Mouse (Mus musculus) neural tube, embryonic 12.5 days (tissue): ENCODE results near the gene Spata2l. TPM values are rescaled to one million over a fixed set of nuclear protein-coding genes. Genes with fewer than 3 reads are reported as not detected.
"Not testable (repeated sequence)": the region's sequence is repeated elsewhere in the genome, so short reads cannot be mapped to it uniquely, and the experiment has no call there.

Source experiments
- ATAC-seq: fragments of 200-750 bp; cut with Nextera tagmentation; 2 replicates; pipeline ENCODE4 v1.8.0; 2017; ENCODE audit warnings: low read depth, mild to moderate bottlenecking, moderate TSS enrichment, moderate library complexity; ENCODE audit not compliant: low FRiP score
- H3K27ac ChIP-seq: fragments of 300-500 bp; sonication (generic); 2 replicates; pipeline ENCODE4 v1.5.1; 2016
- H3K27me3 ChIP-seq: fragments of 300-500 bp; sonication (generic); replicated peaks from 2 replicates; pipeline ENCODE4 v1.6.1; 2016; ENCODE audit warnings: mild to moderate bottlenecking
- H3K36me3 ChIP-seq: fragments of 300-500 bp; sonication (generic); 2 replicates; pipeline ENCODE4 v1.6.1; 2016; ENCODE audit warnings: mild to moderate bottlenecking
- H3K4me1 ChIP-seq: fragments of 300-500 bp; sonication (generic); 2 replicates; pipeline ENCODE4 v1.6.1; 2016
- H3K4me2 ChIP-seq: fragments of 300-500 bp; sonication (generic); replicated peaks from 2 replicates; pipeline ENCODE4 v1.6.1; 2016; ENCODE audit warnings: mild to moderate bottlenecking
- H3K4me3 ChIP-seq: fragments of 300-500 bp; sonication (generic); 2 replicates; pipeline ENCODE4 v1.5.1; 2016
- H3K9ac ChIP-seq: fragments of 300-500 bp; sonication (generic); 2 replicates; pipeline ENCODE4 v1.6.1; 2016; ENCODE audit warnings: mild to moderate bottlenecking
- H3K9me3 ChIP-seq: fragments of 300-500 bp; sonication (generic); 2 replicates; pipeline ENCODE4 v1.6.1; 2016; ENCODE audit warnings: mild to moderate bottlenecking
- WGBS: fragments of 180-500 bp; shearing (Covaris S2); methylation state at CpG from one replicate; pipeline ENCODE4 v1.1.7; 2016; 5-methylcytosine and 5-hydroxymethylcytosine counted together
- polyA plus RNA-seq: library from polyadenylated mRNA; unstranded; fragments of >200 nt; fragmentation: Nextera tagmentation; extraction: Ambion mirVana; gene quantifications from 2 replicates; pipeline ENCODE4 v1.2.1, GENCODE M21; 2016

Gene Spata2l
- polyA plus RNA-seq, 1 experiment from 2014 or later, result 4.7 TPM

DNA sequence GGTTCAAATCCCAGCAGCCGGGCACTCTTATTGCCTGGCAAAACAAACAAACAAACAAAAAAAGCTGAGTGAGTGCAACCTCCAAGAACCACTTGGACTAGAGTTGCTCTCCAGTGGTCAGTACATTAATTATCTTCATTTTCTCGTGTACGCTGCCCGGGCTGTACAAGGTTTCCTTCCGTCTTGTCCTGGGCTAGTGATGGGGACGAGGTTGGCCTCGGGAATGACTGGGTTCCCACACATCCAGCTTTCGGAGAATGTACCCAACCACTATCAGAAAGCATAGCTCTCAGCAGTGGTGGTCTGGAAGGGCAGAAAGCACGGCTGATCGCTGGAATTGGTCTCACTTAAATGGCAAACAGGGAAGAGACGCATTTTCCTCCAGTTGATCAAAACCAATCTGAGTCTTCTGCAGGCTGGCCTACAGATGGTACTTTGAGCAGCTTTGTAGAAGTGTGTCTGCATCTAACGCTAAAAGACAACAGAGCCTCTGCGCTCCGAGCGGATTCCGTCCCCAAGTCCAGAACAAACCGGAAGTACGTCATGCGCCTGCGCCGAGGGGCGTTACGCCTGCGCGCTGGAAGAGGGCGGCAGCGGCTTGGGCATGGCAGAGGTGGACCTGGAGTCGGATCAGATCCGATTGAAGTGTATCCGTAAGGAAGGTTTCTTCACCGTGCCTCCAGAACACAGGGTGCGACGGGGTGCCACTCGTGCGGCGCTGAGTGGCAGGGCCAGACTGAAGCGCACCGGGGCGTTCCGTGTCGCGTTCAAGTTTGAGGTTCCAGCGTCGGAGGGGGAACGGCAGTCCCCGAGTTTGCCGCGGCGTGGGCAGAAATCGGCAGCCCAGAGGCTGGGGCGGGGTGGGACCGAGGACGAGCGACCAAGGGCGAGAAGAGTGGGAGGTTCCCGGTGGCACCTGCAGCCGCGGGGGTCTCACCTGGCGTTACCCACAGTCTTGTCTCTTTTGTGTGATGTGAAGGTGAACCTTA is 11.5 kb downstream of the Spata2l start, which contains the start of gene Cdk10:
Cdk10 (plus strand) TSS at position 565 of the 989 bp plus-strand sequence.
- Histone ChIP-seq H3K4me1 (peaks cover 14% of the 10 kb centered on the region), H3K4me2 (peak within 1 kb of the TSS; percentile 96), H3K36me3 (peaks cover 29% of the 10 kb centered on the region), H3K9me3 (no peaks in the 10 kb centered on the region), H3K4me3 (peak within 1 kb of the TSS; percentile 59), H3K9ac (peak within 1 kb of the TSS; percentile 78), H3K27ac (peak within 1 kb of the TSS; percentile 59; the same call in 1 of the 2 replicates), H3K27me3 (no peaks in the 10 kb centered on the region)
- WGBS, result 3% methylated on average over 59 of the region's 59 CpGs
- peak; percentile 84 for ATAC-seq

DNA sequence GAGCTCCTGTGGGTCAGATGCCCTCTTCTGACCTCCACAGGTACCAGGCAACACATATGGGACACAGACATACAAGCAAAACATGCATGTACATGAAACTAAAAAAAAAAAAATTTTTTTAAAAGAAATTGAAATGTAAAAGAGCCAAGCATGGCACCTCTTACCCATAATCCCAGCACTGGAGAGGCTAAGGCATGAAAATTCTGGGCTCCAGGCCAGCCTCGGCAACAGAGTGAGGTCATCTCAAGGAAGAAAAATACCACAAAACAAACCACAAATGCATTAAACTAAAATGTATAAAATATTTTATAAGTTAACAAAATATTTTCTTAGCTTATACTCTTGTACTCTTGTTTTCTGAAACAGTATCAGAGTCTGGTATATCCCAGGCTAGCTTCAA is 15.1 kb downstream of the Spata2l start:
- 88% methylated on average over 1 of the region's 1 CpGs for WGBS
- ATAC-seq, result no peak
- H3K36me3 ChIP-seq, result no peaks in the 10 kb centered on the region
- peaks cover 14% of the 10 kb centered on the region for H3K4me1 ChIP-seq
- H3K9me3 ChIP-seq, result no peaks in the 10 kb centered on the region
- H3K4me3 ChIP-seq, result no peak overlapping the region
- H3K4me2 ChIP-seq, result no peak overlapping the region
- H3K27me3 ChIP-seq, result no peaks in the 10 kb centered on the region
- no peak overlapping the region for H3K9ac ChIP-seq
- H3K27ac ChIP-seq, result no peak overlapping the region

DNA sequence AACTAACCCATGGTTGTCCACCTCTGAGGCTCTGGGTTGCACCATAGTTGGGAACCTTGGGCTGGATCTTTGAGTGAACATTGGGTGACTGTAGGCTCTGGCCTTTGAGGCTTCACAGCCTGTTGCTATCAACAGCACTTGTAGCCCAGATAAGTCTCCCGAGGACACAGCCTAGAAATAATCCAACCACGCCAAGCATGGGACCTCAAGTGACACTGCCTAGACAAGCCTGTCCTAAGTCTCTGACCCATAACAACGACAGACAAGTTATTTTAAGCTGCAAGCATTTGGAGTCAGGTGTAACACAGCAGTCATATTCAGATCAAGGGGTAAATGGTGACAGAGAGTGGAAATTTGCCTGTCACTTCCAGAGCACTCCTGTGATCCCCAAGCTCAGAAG is 20.6 kb downstream of the Spata2l start:
- Histone ChIP-seq H3K9me3 (no peaks in the 10 kb centered on the region), H3K9ac (no peak overlapping the region), H3K36me3 (peaks cover 5% of the 10 kb centered on the region; the same call in 1 of the 2 replicates), H3K4me2 (no peak overlapping the region), H3K27me3 (no peaks in the 10 kb centered on the region), H3K4me3 (no peak overlapping the region), H3K4me1 (peaks cover 19% of the 10 kb centered on the region), H3K27ac (no peak overlapping the region)
- no peak for ATAC-seq
- WGBS, result 73% methylated on average over 3 of the region's 3 CpGs

DNA sequence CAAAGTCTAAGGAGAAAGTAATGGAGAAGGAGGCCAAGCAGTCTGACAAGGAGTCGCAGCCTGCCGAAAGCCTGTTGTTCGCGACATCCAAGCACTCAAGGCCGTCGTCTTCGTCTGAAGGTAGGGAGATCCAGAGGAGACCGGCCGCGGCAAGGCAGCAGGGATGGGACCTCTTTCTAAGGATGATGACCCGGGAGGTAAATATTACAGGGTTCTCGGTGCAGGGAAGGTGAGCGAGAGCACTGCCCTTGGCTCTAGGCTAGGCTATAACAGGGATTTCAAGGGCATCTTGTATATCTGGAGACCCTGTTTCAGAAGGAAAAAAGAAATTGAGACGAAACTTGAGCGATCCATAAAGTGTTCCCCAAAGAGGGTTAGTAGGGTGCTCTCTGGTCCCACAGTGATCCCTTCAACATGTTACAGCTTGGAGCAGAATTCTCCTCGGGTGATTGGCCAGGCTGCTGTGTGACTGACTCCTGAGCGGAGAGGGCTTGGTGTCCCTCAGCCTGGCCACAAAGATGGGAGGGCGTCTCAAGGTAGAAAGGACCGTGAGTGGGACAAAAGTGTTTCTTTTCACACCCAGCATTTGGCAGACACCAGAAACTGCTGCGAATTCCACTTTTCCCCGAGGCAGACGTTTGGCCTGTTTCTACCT is 22.8 kb downstream of the Spata2l start:
- H3K36me3 ChIP-seq, result peaks cover 25% of the 10 kb centered on the region
- peak overlapping the region; percentile 98 for H3K4me2 ChIP-seq
- ATAC-seq, result peak; percentile 39; the same call in 1 of the 2 replicates
- 18% methylated on average over 22 of the region's 22 CpGs for WGBS
- H3K27me3 ChIP-seq, result no peaks in the 10 kb centered on the region
- H3K4me1 ChIP-seq, result peaks cover 19% of the 10 kb centered on the region
- H3K4me3 ChIP-seq, result peak overlapping the region; percentile 95
- 0 out of 2 replicates have a peak overlapping the region, but pooled peaks have one; percentile 6 for H3K27ac ChIP-seq
- H3K9ac ChIP-seq, result peak overlapping the region; percentile 97
- no peaks in the 10 kb centered on the region for H3K9me3 ChIP-seq

DNA sequence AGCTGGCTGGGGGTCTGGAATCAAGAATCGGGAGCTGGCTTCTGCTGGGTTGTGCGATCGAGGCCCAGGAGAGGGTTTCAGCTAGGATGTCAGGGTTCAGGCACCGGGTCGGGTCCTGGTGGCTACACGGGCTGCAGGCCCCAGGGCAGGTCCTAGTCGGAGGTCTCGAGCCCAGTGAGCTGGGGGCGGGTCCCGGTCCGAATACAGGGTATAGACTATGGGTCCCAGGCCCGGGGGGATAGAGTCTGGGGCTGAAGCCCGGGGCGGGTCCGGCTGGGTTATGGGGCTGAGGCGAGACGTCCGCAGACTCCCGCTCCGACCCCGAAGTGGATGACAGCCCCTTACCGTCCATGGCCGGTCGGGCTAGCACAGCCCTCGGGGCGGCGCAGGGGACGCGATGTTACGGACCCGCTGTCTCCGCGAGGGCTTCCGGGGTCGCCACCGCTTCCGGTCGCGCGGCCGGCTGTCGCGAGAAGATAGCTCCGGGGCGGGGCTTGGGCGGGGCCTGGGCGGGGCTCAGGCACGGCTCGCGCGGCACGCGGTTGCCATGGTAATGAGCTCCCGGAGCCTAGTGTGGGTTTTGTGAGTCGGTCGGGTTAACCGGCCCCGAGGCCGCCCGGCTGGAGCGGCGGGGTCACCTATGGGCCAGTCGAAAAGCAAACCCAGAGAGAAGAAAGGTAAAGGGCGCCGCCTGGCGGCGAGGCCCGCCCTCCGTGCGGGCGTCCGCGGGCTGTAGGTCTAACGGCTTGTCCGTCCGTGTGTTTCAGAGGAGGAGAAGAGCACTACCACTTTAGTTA is 23.5 kb downstream of the Spata2l start, which contains the start of the genes Chmp1a and Spata33:
Chmp1a (minus strand) TSS at position 443 of the 797 bp plus-strand sequence.
Spata33 (plus strand) TSS at position 512 of the 797 bp plus-strand sequence.
- H3K27ac ChIP-seq, result 0 out of 2 replicates have a peak within 1 kb of the TSS, but pooled peaks have one; percentile 6
- H3K9ac ChIP-seq, result peak within 1 kb of the TSS; percentile 97
- H3K4me1 ChIP-seq, result peaks cover 19% of the 10 kb centered on the region
- no peaks in the 10 kb centered on the region for H3K9me3 ChIP-seq
- peak within 1 kb of the TSS; percentile 98 for H3K4me2 ChIP-seq
- no peaks in the 10 kb centered on the region for H3K27me3 ChIP-seq
- H3K4me3 ChIP-seq, result peak within 1 kb of the TSS; percentile 95
- peak; percentile 94 for ATAC-seq
- peaks cover 32% of the 10 kb centered on the region for H3K36me3 ChIP-seq
- WGBS, result 1% methylated on average over 76 of the region's 76 CpGs

DNA sequence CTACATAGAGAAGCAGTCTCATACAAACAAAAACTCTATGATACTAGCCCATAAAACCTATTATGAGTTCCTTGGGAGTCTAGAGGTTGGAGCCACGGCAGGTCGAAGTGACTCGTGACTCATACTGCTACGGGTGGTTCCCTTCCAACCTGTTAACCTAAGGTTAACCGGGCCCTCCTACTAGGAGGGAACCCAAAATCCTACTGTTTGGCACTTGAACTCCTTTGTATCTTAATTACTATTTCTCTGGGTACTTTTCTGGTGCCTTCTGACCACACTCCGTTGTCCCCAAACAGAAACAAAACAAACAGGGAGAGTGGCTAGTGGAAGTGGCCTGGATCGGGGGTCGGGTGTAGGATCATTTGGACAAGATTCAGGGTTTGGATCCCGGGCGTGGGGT is 24.2 kb downstream of the Spata2l start:
- no peak for ATAC-seq
- WGBS, result 61% methylated on average over 10 of the region's 10 CpGs
- H3K4me3 ChIP-seq, result peak overlapping the region; percentile 95
- no peaks in the 10 kb centered on the region for H3K9me3 ChIP-seq
- peak overlapping the region; percentile 98 for H3K4me2 ChIP-seq
- H3K27me3 ChIP-seq, result no peaks in the 10 kb centered on the region
- H3K4me1 ChIP-seq, result peaks cover 19% of the 10 kb centered on the region
- H3K9ac ChIP-seq, result peak overlapping the region; percentile 97
- H3K27ac ChIP-seq, result no peak overlapping the region
- H3K36me3 ChIP-seq, result peaks cover 38% of the 10 kb centered on the region

DNA sequence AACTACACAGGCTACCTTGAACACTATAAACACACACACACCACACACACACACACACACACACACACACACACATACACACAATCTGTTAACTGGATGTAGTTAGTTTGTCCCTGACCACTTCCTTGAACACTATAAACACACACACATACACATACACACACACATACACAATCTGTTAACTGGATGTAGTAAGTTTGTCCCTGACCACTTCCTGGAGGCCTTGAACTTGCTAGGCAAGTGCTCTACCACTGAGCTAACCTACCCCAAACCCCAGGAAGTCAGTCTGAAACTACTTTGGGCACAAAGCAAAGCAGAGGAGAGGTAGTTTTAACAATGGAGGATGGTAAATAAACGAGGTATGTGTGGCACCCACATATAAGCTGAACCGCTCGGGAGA is 32.5 kb downstream of the Spata2l start:
- H3K27ac ChIP-seq, result no peak overlapping the region
- no peaks in the 10 kb centered on the region for H3K9me3 ChIP-seq
- no peaks in the 10 kb centered on the region for H3K4me1 ChIP-seq
- ATAC-seq, result no peak
- no peak overlapping the region for H3K4me2 ChIP-seq
- no peak overlapping the region for H3K9ac ChIP-seq
- H3K36me3 ChIP-seq, result peaks cover 41% of the 10 kb centered on the region
- 90% methylated on average over 3 of the region's 3 CpGs for WGBS
- H3K27me3 ChIP-seq, result no peaks in the 10 kb centered on the region
- no peak overlapping the region for H3K4me3 ChIP-seq

DNA sequence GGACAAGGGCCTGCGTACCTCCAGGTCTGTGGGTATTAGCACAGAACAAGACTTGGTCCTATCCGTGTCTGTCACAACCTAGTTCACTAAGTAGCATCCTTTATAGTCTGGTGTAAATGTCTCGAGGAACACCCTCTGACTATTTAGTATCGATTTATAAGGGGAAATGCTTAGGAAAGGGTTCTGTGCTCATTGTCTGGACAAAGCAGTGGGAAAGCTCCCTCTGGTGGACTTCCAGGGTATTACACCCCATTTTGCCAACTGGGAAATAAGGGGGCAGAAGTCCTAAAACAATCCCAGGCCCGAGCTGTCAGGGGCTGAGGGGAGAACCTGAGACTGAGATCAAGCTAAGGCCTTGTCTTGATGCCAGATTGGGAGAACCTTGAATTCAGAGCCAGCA is 33.7 kb downstream of the Spata2l start:
- H3K36me3 ChIP-seq, result peaks cover 28% of the 10 kb centered on the region
- no peak overlapping the region for H3K4me2 ChIP-seq
- H3K27ac ChIP-seq, result no peak overlapping the region
- H3K4me1 ChIP-seq, result no peaks in the 10 kb centered on the region
- no peak overlapping the region for H3K9ac ChIP-seq
- H3K9me3 ChIP-seq, result no peaks in the 10 kb centered on the region
- ATAC-seq, result 0 out of 2 replicates have a peak, but pooled peaks have one; percentile 21
- no peak overlapping the region for H3K4me3 ChIP-seq
- no peaks in the 10 kb centered on the region for H3K27me3 ChIP-seq
- WGBS, result 26% methylated on average over 5 of the region's 5 CpGs

DNA sequence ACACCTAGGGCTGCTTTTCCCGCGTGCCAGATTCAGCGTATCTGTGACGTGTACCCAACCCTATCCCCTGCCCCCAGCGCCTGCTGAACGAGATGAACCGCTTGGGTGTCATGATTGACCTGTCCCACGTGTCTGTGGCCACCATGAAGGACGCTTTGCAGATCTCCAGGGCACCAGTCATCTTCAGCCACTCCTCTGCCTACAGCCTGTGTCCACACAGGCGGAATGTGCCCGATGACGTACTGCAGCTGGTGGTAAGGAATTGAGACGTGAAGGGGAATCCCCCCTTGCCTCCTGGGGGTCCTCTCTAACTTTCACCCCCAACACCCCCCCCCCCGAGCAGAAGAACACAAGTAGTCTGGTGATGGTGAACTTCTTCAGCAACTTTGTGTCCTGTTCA is 36.2 kb downstream of the Spata2l start:
- H3K9ac ChIP-seq, result no peak overlapping the region
- H3K4me1 ChIP-seq, result no peaks in the 10 kb centered on the region
- peaks cover 7% of the 10 kb centered on the region for H3K36me3 ChIP-seq
- no peak overlapping the region for H3K4me3 ChIP-seq
- H3K4me2 ChIP-seq, result no peak overlapping the region
- ATAC-seq, result no peak
- H3K9me3 ChIP-seq, result no peaks in the 10 kb centered on the region
- 77% methylated on average over 14 of the region's 14 CpGs for WGBS
- no peak overlapping the region for H3K27ac ChIP-seq
- H3K27me3 ChIP-seq, result no peaks in the 10 kb centered on the region

DNA sequence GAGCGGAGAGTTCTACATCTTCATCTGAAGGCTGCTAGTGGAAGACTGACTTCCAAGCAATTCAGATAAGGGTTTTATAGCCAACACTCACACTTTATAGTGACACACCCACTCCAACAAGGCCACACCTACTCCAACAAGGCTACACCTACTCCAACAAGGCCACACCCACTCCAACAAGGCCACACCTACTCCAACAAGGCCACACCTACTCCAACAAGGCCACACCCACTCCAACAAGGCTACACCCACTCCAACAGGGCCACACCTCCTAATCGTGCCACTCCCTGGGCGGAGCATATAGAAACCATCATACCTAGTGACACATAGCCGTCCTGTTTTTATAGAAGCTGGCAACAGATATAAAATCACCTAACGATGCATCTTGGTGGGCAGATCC is 39.0 kb downstream of the Spata2l start:
- not testable (repeated sequence) for ATAC-seq, H3K9me3 ChIP-seq, H3K4me1 ChIP-seq, H3K4me3 ChIP-seq, H3K4me2 ChIP-seq, H3K9ac ChIP-seq, H3K27ac ChIP-seq, H3K27me3 ChIP-seq, H3K36me3 ChIP-seq
- WGBS, result 76% methylated on average over 5 of the region's 5 CpGs

DNA sequence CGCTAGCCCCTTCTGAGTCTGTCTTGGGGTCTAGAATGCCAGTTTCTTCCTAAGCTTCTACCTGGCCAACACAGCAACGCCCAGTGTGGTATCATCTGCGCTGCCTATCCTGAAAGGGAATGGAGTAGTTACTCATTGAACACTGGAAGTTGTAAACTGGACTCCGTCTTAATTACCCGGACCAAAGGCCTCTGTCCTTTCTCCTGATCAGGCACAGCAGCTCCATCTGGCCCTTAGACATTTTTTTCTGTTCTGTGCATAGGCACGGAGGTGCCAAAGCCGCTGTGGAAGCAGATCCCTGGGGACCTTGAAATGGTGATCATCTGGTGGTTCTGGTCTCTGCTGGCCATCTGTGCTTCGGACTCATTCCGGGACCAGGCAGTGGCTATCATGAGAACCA is 42.3 kb downstream of the Spata2l start:
- WGBS, result 79% methylated on average over 9 of the region's 9 CpGs

More for the DNA sequence above, 42.3 kb downstream of the Spata2l start:
- H3K9me3 ChIP-seq, result no peaks in the 10 kb centered on the region
- H3K27ac ChIP-seq, result no peak overlapping the region
- no peak overlapping the region for H3K4me2 ChIP-seq
- no peak for ATAC-seq
- H3K4me3 ChIP-seq, result no peak overlapping the region
- no peak overlapping the region for H3K9ac ChIP-seq
- no peaks in the 10 kb centered on the region for H3K36me3 ChIP-seq
- no peaks in the 10 kb centered on the region for H3K4me1 ChIP-seq
- no peaks in the 10 kb centered on the region for H3K27me3 ChIP-seq
